Mouse (Mus musculus) kidney, adult 2 months (tissue): Measurements from ENCODE around the gene H2-DMa.

Experiments used
- CTCF ChIP-seq: fragments of 200-500 bp; conservative IDR thresholded peaks from 2 replicates; pipeline ENCODE4 v1.5.1; 2011; ENCODE audit warnings: low read depth, mild to moderate bottlenecking, control low read depth, low read length, moderate library complexity, mixed read lengths; ENCODE audit not compliant: insufficient read depth, insufficient read length
- POLR2A ChIP-seq: fragments of 200-500 bp; IDR thresholded peaks from one replicate; pipeline ENCODE4 v1.6.1; 2011; ENCODE audit warnings: low read depth, low read length, control low read depth

DNA sequence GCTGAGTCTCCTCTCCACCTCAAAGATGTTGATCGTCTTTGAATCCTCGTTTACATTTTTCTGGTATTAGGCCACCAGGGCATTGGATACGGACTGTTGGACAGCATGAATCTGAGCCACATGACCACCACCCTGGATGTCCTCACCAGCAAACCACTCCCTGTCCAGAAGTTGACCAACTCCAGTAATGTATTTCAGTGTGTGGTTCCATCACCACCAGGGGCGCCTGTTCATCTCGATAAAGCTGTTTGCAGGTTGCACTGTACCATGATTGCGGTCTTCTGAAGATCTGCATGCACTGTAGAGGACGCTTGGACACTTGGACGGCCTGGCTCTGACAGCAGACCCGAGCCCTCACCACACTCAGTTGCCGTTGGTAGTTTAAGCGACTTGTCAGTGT lies 13.9 kb downstream of the H2-DMa start:
- no peak for TF ChIP-seq POLR2A
- no peak; the same call in 1 of the 2 replicates for TF ChIP-seq CTCF
